Mouse (Mus musculus): ENCODE data around the gene Ldlrad3. TPM values are rescaled to one million over a fixed set of nuclear protein-coding genes. Genes with fewer than 3 reads are reported as not detected.

Ldlrad3 gene
- polyA plus RNA-seq, 2 experiments: 2.1 to 2.9 TPM

DNA sequence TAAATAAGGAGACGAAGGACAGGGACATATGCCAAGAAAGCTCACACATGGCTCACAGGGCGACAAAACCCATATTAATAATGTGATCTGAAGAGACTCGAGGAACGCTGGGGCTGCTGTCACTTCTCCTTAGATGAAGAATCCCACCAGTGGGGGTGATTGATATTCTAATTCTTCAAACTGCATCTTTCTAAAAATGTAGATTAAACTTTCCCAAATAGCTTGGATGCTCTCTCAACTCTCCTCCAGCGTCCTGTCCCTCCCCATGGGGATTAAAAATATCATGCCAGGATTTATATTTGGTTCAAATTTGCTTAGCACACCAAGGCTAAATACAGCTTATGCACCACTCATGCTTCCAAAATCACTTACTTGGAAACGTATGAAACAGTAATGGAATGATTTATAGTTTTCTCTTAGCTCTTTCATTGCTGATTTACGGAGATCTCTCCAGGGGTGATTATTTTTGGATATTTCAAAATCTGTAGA is 182.4 kb downstream of the Ldlrad3 start:
- Histone ChIP-seq H3K4me2 (ENCODE audit: low read depth) (no peak overlapping the region), H3K36me3 (replicated peaks; ENCODE audit: control insufficient read depth, insufficient read depth, low read depth) (no peaks in the 10 kb centered on the region), H3K9ac (replicated peaks) (no peak overlapping the region), H3K27ac (no peak overlapping the region), H3K9me3 (ENCODE audit: control insufficient read depth, low read length) (no peaks in the 10 kb centered on the region), H3K27me3 (ENCODE audit: control insufficient read depth, insufficient read depth, low read length) (no peaks in the 10 kb centered on the region), H3K4me3 (ENCODE audit: insufficient read depth in 1 of 2, low read depth in 2 of 2, low read length in 2 of 2) (no peak overlapping the region), H3K4me1 (replicated peaks; ENCODE audit: control insufficient read depth in 2 of 2, insufficient read depth in 2 of 2, low read length in 1 of 2) (peaks cover 0 to 13% of the 10 kb centered on the region in 2 experiments; a peak in 2 of 4 replicates)
- no peak for TF ChIP-seq EP300 (IDR thresholded peaks at IDR 0.05; ENCODE audit: low read depth)
- no peak for TF ChIP-seq CTCF (IDR thresholded peaks at IDR 0.05; ENCODE audit: low read depth)
- ATAC-seq (ENCODE audit: insufficient read depth): no peak
- DNase-seq (ENCODE audit: low read depth in 3 of 3, low spot score in 3 of 3): no peak
- WGBS (ENCODE audit: insufficient replicate concordance): 60% methylated on average over 7 of the region's 7 CpGs

DNA sequence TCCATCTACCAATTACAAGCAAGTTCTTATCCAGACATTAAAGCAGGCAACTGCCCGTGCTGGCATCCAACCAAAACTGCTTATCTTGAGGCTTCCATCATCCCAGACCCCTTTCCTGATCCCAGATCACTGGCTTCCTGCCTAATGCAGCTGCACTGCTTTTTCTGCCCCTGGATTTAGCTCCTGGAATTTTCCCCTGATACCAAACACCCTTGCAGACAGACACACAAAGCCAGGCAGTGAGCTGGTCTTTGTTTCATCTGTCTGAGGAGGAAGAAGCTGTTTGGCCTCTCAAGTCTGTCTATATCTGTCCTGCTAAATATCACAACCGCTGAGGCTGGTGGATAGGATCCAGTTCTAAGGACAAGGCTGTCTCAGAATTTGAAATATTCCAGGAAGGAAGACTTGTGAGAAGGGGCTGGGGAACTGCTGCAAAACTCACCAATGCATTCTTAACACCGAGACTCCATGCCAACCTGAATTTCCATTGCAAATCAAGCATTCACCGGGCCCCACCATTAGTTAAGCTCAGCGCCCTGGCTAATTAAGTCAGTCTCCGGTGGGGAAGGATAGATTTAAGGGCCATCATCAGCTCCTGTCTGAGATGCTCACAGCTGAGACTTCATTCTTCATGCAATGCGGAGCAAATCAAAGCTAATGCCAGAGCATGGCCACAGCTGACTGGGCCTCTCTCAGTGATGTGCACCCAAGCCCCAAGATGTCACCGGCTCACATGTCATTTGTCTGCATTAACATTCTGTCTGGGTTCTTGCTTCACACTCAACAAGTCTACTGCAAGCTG is 183.0 kb downstream of the Ldlrad3 start:
- DNase-seq (ENCODE audit: low read depth in 3 of 3, low spot score in 3 of 3): no peak
- no peak overlapping the region for H3K4me2 ChIP-seq (ENCODE audit: low read depth)
- no peaks in the 10 kb centered on the region for H3K9me3 ChIP-seq (ENCODE audit: control insufficient read depth, low read length)
- WGBS (ENCODE audit: insufficient replicate concordance): 51% methylated on average over 8 of the region's 8 CpGs
- no peak overlapping the region for H3K4me3 ChIP-seq (ENCODE audit: insufficient read depth in 1 of 2, low read depth in 2 of 2, low read length in 2 of 2)
- no peak overlapping the region for H3K27ac ChIP-seq
- no peaks in the 10 kb centered on the region for H3K27me3 ChIP-seq (ENCODE audit: control insufficient read depth, insufficient read depth, low read length)
- no peaks in the 10 kb centered on the region for H3K36me3 ChIP-seq (replicated peaks; ENCODE audit: control insufficient read depth, insufficient read depth, low read depth)
- H3K9ac ChIP-seq (replicated peaks): no peak overlapping the region
- ATAC-seq (ENCODE audit: insufficient read depth): no peak
- peaks cover 0 to 13% of the 10 kb centered on the region in 2 experiments; a peak in 2 of 4 replicates for H3K4me1 ChIP-seq (replicated peaks; ENCODE audit: control insufficient read depth in 2 of 2, insufficient read depth in 2 of 2, low read length in 1 of 2)
- no peak for TF ChIP-seq EP300 (IDR thresholded peaks at IDR 0.05; ENCODE audit: low read depth)
- no peak for TF ChIP-seq CTCF (IDR thresholded peaks at IDR 0.05; ENCODE audit: low read depth)

DNA sequence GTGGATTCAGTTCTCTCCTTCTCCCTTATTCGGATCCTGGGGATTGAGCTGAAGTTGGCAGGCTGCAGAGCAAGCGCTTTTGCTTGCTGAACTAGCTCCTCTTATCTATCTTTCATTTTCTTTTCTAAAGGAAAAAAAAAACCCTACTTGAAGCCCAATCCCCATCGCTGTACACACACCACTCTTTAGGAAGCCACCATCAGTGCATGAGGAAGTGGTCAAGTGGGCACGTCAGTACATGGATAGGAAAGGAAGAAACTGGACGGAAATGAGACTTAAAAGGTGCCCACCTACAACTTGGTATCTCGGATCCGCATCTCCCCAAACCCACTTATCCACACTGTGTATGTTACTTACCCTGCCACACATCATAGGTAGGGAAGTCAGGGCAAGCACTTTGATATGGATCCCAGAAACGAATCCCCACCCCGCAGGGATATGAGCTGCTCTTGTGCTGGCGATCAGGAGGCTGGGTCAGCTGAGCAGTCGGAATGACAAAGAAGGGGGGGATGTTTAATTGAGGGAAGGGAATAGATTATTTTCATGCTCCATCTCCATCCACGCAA is 183.7 kb downstream of the Ldlrad3 start:
- Histone ChIP-seq H3K9me3 (ENCODE audit: control insufficient read depth, low read length) (no peaks in the 10 kb centered on the region), H3K36me3 (replicated peaks; ENCODE audit: control insufficient read depth, insufficient read depth, low read depth) (no peaks in the 10 kb centered on the region), H3K4me2 (ENCODE audit: low read depth) (no peak overlapping the region), H3K27ac (no peak overlapping the region), H3K27me3 (ENCODE audit: control insufficient read depth, insufficient read depth, low read length) (no peaks in the 10 kb centered on the region), H3K4me1 (replicated peaks; ENCODE audit: control insufficient read depth in 2 of 2, insufficient read depth in 2 of 2, low read length in 1 of 2) (peaks cover 0 to 15% of the 10 kb centered on the region in 2 experiments; a peak in 2 of 4 replicates), H3K4me3 (ENCODE audit: insufficient read depth in 1 of 2, low read depth in 2 of 2, low read length in 2 of 2) (no peak overlapping the region), H3K9ac (replicated peaks) (no peak overlapping the region)
- 27% methylated on average over 12 of the region's 12 CpGs for WGBS (ENCODE audit: insufficient replicate concordance)
- ATAC-seq (ENCODE audit: insufficient read depth) (no peak), DNase-seq (ENCODE audit: low read depth in 3 of 3, low spot score in 3 of 3) (no peak)
- no peak for TF ChIP-seq CTCF (IDR thresholded peaks at IDR 0.05; ENCODE audit: low read depth)
- TF ChIP-seq EP300 (IDR thresholded peaks at IDR 0.05; ENCODE audit: low read depth): no peak

DNA sequence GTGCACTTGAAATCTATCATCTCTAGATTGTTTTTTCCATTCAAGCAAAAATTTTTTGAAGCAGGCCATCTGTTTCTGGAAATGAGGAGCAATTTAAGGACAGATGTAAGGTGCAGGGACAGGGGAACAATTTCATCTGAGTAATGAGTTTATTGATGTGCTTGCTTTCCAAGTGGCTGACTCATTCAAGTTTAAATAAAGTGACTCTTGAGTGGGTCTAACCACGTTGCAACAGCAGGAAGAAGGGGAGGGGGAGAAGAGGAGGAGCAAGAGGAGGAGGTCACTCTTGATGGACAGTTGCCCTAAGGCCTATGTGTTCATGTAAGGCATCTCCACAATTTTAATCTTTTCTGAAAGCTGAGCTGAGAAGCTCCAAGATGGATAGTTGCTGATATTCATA is 184.5 kb downstream of the Ldlrad3 start:
- 0% methylated on average over 1 of the region's 1 CpGs for WGBS (ENCODE audit: insufficient replicate concordance)
- H3K4me2 ChIP-seq (ENCODE audit: low read depth): no peak overlapping the region
- H3K27ac ChIP-seq: no peak overlapping the region
- H3K36me3 ChIP-seq (replicated peaks; ENCODE audit: control insufficient read depth, insufficient read depth, low read depth): no peaks in the 10 kb centered on the region
- no peak for DNase-seq (ENCODE audit: low read depth in 3 of 3, low spot score in 3 of 3)
- no peak for ATAC-seq (ENCODE audit: insufficient read depth)
- H3K4me3 ChIP-seq (ENCODE audit: insufficient read depth in 1 of 2, low read depth in 2 of 2, low read length in 2 of 2): no peak overlapping the region
- H3K9me3 ChIP-seq (ENCODE audit: control insufficient read depth, low read length): no peaks in the 10 kb centered on the region
- H3K4me1 ChIP-seq (replicated peaks; ENCODE audit: control insufficient read depth in 2 of 2, insufficient read depth in 2 of 2, low read length in 1 of 2): peaks cover 0 to 15% of the 10 kb centered on the region in 2 experiments; a peak in 2 of 4 replicates
- TF ChIP-seq EP300 (IDR thresholded peaks at IDR 0.05; ENCODE audit: low read depth) (no peak), CTCF (IDR thresholded peaks at IDR 0.05; ENCODE audit: low read depth) (no peak)
- H3K27me3 ChIP-seq (ENCODE audit: control insufficient read depth, insufficient read depth, low read length): no peaks in the 10 kb centered on the region
- H3K9ac ChIP-seq (replicated peaks): no peak overlapping the region

DNA sequence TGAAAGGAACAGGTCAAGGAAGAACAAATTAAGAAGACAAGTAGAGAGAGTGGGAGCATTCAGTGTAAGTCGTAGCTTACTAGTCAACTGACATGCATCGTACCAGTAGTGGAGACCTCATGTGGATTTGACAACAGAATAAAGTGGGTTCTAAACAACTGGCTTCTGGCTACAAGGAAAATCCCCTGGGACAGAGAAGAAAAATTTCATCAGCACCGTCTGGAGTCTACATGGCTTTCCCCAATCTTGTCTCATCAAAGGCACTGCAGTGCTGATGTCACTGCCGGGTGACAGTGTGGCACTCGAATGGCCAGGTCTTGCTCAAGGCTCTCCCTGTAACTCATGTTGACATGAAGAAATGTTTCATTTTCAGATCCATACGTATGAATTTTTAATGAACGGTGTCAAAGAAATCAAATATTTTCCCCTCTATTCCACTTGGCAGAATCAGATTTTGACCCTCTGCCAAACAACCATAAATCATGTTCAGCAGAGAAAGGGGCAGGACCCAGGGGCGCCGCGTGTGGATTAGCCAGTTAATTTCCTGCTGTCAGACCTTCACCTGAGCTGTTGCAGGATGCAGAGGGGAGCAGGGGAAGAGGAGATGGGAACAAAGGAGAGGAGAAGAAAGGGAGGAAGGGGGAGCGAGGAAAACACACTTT is 187.1 kb downstream of the Ldlrad3 start:
- TF ChIP-seq EP300 (IDR thresholded peaks at IDR 0.05; ENCODE audit: low read depth) (no peak), CTCF (IDR thresholded peaks at IDR 0.05; ENCODE audit: low read depth) (no peak)
- Histone ChIP-seq H3K9ac (replicated peaks) (no peak overlapping the region), H3K4me2 (ENCODE audit: low read depth) (no peak overlapping the region), H3K36me3 (replicated peaks; ENCODE audit: control insufficient read depth, insufficient read depth, low read depth) (no peaks in the 10 kb centered on the region), H3K27me3 (ENCODE audit: control insufficient read depth, insufficient read depth, low read length) (no peaks in the 10 kb centered on the region), H3K9me3 (ENCODE audit: control insufficient read depth, low read length) (no peaks in the 10 kb centered on the region), H3K27ac (no peak overlapping the region), H3K4me1 (replicated peaks; ENCODE audit: control insufficient read depth in 2 of 2, insufficient read depth in 2 of 2, low read length in 1 of 2) (peaks cover 0 to 6% of the 10 kb centered on the region in 2 experiments; a peak in 1 of 4 replicates), H3K4me3 (ENCODE audit: insufficient read depth in 1 of 2, low read depth in 2 of 2, low read length in 2 of 2) (no peak overlapping the region)
- no peak for DNase-seq (ENCODE audit: low read depth in 3 of 3, low spot score in 3 of 3)
- 67% methylated on average over 11 of the region's 11 CpGs for WGBS (ENCODE audit: insufficient replicate concordance)
- no peak for ATAC-seq (ENCODE audit: insufficient read depth)
